Mouse (Mus musculus) ES-E14 (cell line): Measurements from ENCODE around the gene Slfn14.

Source experiments
- CHD2 ChIP-seq: IDR thresholded peaks from 2 replicates; pipeline ENCODE4 v1.6.1; 2014; ENCODE audit warnings: mild to moderate bottlenecking, low read depth, low read length, inconsistent platforms
- HCFC1 ChIP-seq: IDR thresholded peaks from 2 replicates; pipeline ENCODE4 v1.6.1; 2012; ENCODE audit warnings: low read length, inconsistent platforms, borderline replicate concordance; ENCODE audit not compliant: insufficient read depth
- MAFK ChIP-seq: IDR thresholded peaks from 2 replicates; pipeline ENCODE4 v1.6.1; 2014; ENCODE audit warnings: mild to moderate bottlenecking, low read depth, low read length, inconsistent platforms; ENCODE audit not compliant: insufficient read depth
- ZNF384 ChIP-seq: IDR thresholded peaks from 2 replicates; pipeline ENCODE4 v1.6.1; 2012; ENCODE audit warnings: low read depth, low read length, inconsistent platforms

GRCm38 (mm10) chr11:83319048-83319447, 32.5 kb upstream of the Slfn14 start:
- TF ChIP-seq CHD2 (no peak), HCFC1 (no peak), MAFK (no peak), ZNF384 (no peak)
